Comparison of ENCODE assay signal across 8 mouse cellular contexts in the genomic region with DNA sequence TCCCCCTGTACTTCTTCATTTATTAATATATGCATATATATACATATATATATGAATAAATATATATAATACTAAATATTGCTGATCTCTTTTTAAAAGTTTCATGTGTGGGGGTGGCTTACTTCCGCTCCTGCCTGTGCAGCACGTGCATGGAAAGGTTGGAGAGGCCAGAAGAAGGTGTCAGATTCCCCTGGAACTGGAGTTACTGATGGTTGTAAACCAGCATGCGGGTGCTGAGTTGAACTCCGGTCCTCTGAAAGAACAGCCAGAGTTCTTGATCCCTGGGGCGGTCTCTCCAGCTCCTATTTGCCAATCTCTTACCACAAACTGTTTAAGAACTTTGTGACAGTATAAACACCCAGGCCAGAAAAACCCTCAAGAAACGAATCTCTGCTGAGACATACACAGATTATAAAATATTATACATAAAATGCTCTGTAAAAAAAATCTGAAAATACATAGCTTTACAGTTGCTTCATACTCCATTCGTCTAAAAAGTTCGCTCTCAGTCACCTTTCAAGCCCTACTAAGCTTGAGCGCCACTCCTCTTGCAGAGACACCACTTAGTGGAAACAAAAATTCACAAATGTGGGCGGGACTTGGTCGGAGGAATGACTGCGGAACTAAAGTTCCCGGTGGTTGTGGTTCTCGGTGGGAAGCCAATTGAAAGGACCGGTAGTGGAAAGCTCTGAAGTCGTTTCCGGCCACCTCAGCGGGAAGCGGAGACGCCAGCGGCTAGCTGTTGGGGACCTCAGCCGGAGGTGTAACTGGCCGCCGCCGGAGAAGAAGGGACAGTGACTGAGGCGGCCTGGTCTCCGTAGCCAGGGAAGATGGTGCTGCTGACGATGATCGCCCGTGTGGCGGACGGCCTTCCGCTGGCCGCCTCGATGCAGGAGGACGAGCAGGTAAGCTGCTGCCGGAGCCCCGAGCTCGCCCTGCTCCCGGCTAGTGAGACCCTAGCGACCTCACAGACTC. TPM values are rescaled to one million over a fixed set of nuclear protein-coding genes. Genes with fewer than 3 reads are reported as not detected.
A peak's percentile ranks its signal among the peaks of the same experiment; 100 is the strongest.
DNase-seq lines count a peak whose midpoint lies in the region; ATAC-seq lines count a peak whose summit lies in the region.

Sec22b (plus strand) TSS at position 675 of the 975 bp plus-strand sequence.

- peak within 1 kb of the TSS; percentile 56 for H3K27ac ChIP-seq in hindbrain, embryonic 15.5 days (replicated peaks)

- peak; percentile 87 for DNase-seq in T-cell, adult 2 months (ENCODE audit: low spot score)
- peak; percentile 90 to 95 for DNase-seq in cerebellum, postnatal 36 days
- peak; percentile 93 to 94 for DNase-seq in frontal cortex, postnatal 36 days (ENCODE audit: low spot score in 2 of 2)
- DNase-seq in left cerebral cortex, adult 11 months (ENCODE audit: low spot score), result peak; percentile 75
- peak; percentile 91 to 92 for DNase-seq in lung, postnatal 4 days
- DNase-seq in retina, postnatal 7 days (ENCODE audit: low read depth, low spot score), result peak; percentile 81
- DNase-seq in urinary bladder, adult 2 months (ENCODE audit: low spot score), result peak; percentile 77

- peak within 1 kb of the TSS; percentile 87 for H3K4me3 ChIP-seq in hindbrain, embryonic 15.5 days

- peaks cover 25% of the 10 kb centered on the region for H3K4me1 ChIP-seq in hindbrain, embryonic 15.5 days (replicated peaks)

- peak within 1 kb of the TSS; percentile 92 for H3K9ac ChIP-seq in hindbrain, embryonic 15.5 days

- peak; percentile 82 for ATAC-seq in hindbrain, embryonic 15.5 days (ENCODE audit: low FRiP score, low read depth)

- WGBS in hindbrain, embryonic 15.5 days, result 5% methylated on average over 41 of the region's 41 CpGs

- H3K4me2 ChIP-seq in hindbrain, embryonic 15.5 days, result peak within 1 kb of the TSS; percentile 69

- no peaks in the 10 kb centered on the region for H3K9me3 ChIP-seq in hindbrain, embryonic 15.5 days

- H3K36me3 ChIP-seq in hindbrain, embryonic 15.5 days, result no peaks in the 10 kb centered on the region

- no peaks in the 10 kb centered on the region for H3K27me3 ChIP-seq in hindbrain, embryonic 15.5 days

RNA-seq across cellular contexts. Expression of gene Sec22b, which starts in this region (rescaled TPM):
- 94.6 and 96.4 TPM in 2 replicates for polyA plus RNA-seq in hindbrain, embryonic 15.5 days (2015; fragmentation: Nextera tagmentation; extraction: Ambion mirVana)
- 75.0 and 84.5 TPM in 2 replicates for polyA plus RNA-seq in urinary bladder, adult 2 months (2012; rRNA removed)

Comparison
In these comparisons a context has a peak if more than half of its experiments do, and no peak if none do; other contexts are left out.
1. Peak in every context shown above with its lines: DNase-seq, ATAC-seq, H3K4me3 ChIP-seq and H3K27ac ChIP-seq.